Mouse (Mus musculus) megakaryocyte, embryonic 14.5 days (primary cell): ENCODE data around the gene Tnip2. TPM values are rescaled to one million over a fixed set of nuclear protein-coding genes. Genes with fewer than 3 reads are reported as not detected.

Source experiments
- H3K27me3 ChIP-seq: replicated peaks from 2 replicates; pipeline ENCODE3; 2012; ENCODE audit warnings: inconsistent platforms
- H3K36me3 ChIP-seq: replicated peaks from 2 replicates; pipeline ENCODE3; 2012; ENCODE audit warnings: low read length, inconsistent platforms, mixed read lengths
- H3K4me1 ChIP-seq: 2 replicates; pipeline ENCODE4 v1.6.1; 2012; ENCODE audit warnings: inconsistent platforms
- H3K4me3 ChIP-seq: replicated peaks from 2 replicates; pipeline ENCODE3; 2012; ENCODE audit warnings: moderate library complexity, mild to moderate bottlenecking, inconsistent platforms
- H3K9me3 ChIP-seq: 2 replicates; pipeline ENCODE4 v1.6.1; 2012; ENCODE audit warnings: inconsistent platforms
- FLI1 ChIP-seq: IDR thresholded peaks from 2 replicates; pipeline ENCODE4 v1.6.1; 2012; ENCODE audit warnings: low read length, inconsistent platforms, mixed read lengths
- GATA1 ChIP-seq: IDR thresholded peaks from 3 replicates; pipeline ENCODE4 v1.6.1; 2012; ENCODE audit warnings: mixed read lengths, low read length, inconsistent platforms, borderline replicate concordance
- polyA plus RNA-seq: library from polyadenylated mRNA; stranded (reverse); fragments of >175 nt; gene quantifications from 2 replicates; pipeline ENCODE4 v1.2.3, GENCODE M21; 2012; ENCODE audit warnings: low replicate concordance; ENCODE audit not compliant: insufficient read depth

The Tnip2 gene
- polyA plus RNA-seq, 1 experiment = 7.5 TPM

GRCm38 (mm10) chr5:34538079-34538478 lies 24.3 kb upstream of the Tnip2 start:
- peaks cover 100% of the 10 kb centered on the region for H3K4me1 ChIP-seq
- no peak for TF ChIP-seq FLI1
- TF ChIP-seq GATA1 = no peak
- H3K9me3 ChIP-seq = no peaks in the 10 kb centered on the region
- H3K36me3 ChIP-seq = peaks cover 50% of the 10 kb centered on the region
- peaks cover 2% of the 10 kb centered on the region for H3K27me3 ChIP-seq
- H3K4me3 ChIP-seq = no peak overlapping the region

- Histone ChIP-seq H3K9me3 (no peaks in the 10 kb centered on the region), H3K4me3 (peak overlapping the region; percentile 44), H3K4me1 (peaks cover 100% of the 10 kb centered on the region), H3K36me3 (peaks cover 56% of the 10 kb centered on the region), H3K27me3 (no peaks in the 10 kb centered on the region)
- TF ChIP-seq FLI1 = no peak
- no peak for TF ChIP-seq GATA1
Measured at GRCm38 (mm10) chr5:34535831-34536230, 22.0 kb upstream of the Tnip2 start.

GRCm38 (mm10) chr5:34534776-34535581 lies 21.2 kb upstream of the Tnip2 start:
- TF ChIP-seq GATA1 (no peak), FLI1 (no peak)
- no peaks in the 10 kb centered on the region for H3K9me3 ChIP-seq
- H3K36me3 ChIP-seq = peaks cover 53% of the 10 kb centered on the region
- peaks cover 100% of the 10 kb centered on the region for H3K4me1 ChIP-seq
- H3K27me3 ChIP-seq = no peaks in the 10 kb centered on the region
- H3K4me3 ChIP-seq = peak overlapping the region; percentile 76

- H3K36me3 ChIP-seq = peaks cover 56% of the 10 kb centered on the region
- no peak for TF ChIP-seq FLI1
- TF ChIP-seq GATA1 = no peak
- H3K27me3 ChIP-seq = no peaks in the 10 kb centered on the region
- no peaks in the 10 kb centered on the region for H3K9me3 ChIP-seq
- no peak overlapping the region for H3K4me3 ChIP-seq
- H3K4me1 ChIP-seq = peaks cover 98% of the 10 kb centered on the region
Measured at GRCm38 (mm10) chr5:34533820-34534219, 20.0 kb upstream of the Tnip2 start.

- peaks cover 98% of the 10 kb centered on the region for H3K4me1 ChIP-seq
- H3K4me3 ChIP-seq = no peak overlapping the region
- H3K36me3 ChIP-seq = peaks cover 64% of the 10 kb centered on the region
- H3K27me3 ChIP-seq = no peaks in the 10 kb centered on the region
- TF ChIP-seq FLI1 (no peak), GATA1 (no peak)
- H3K9me3 ChIP-seq = no peaks in the 10 kb centered on the region
Measured at GRCm38 (mm10) chr5:34533066-34533465, 19.3 kb upstream of the Tnip2 start.

GRCm38 (mm10) chr5:34530687-34531086 lies 16.9 kb upstream of the Tnip2 start:
- H3K27me3 ChIP-seq = no peaks in the 10 kb centered on the region
- H3K9me3 ChIP-seq = no peaks in the 10 kb centered on the region
- H3K36me3 ChIP-seq = peaks cover 56% of the 10 kb centered on the region
- H3K4me3 ChIP-seq = peak overlapping the region; percentile 66
- TF ChIP-seq FLI1 = no peak
- TF ChIP-seq GATA1 = no peak
- H3K4me1 ChIP-seq = peaks cover 95% of the 10 kb centered on the region

- TF ChIP-seq GATA1 (no peak), FLI1 (no peak)
- Histone ChIP-seq H3K9me3 (no peaks in the 10 kb centered on the region), H3K27me3 (no peaks in the 10 kb centered on the region), H3K4me3 (no peak overlapping the region), H3K36me3 (peaks cover 52% of the 10 kb centered on the region), H3K4me1 (peaks cover 90% of the 10 kb centered on the region)
Measured at GRCm38 (mm10) chr5:34530116-34530515, 16.3 kb upstream of the Tnip2 start.

GRCm38 (mm10) chr5:34528724-34529123 lies 14.9 kb upstream of the Tnip2 start:
- peaks cover 46% of the 10 kb centered on the region for H3K36me3 ChIP-seq
- TF ChIP-seq GATA1 (no peak), FLI1 (no peak)
- H3K9me3 ChIP-seq = no peaks in the 10 kb centered on the region
- H3K4me1 ChIP-seq = peaks cover 86% of the 10 kb centered on the region
- no peak overlapping the region for H3K4me3 ChIP-seq
- H3K27me3 ChIP-seq = no peaks in the 10 kb centered on the region

GRCm38 (mm10) chr5:34527352-34527751 lies 13.6 kb upstream of the Tnip2 start:
- Histone ChIP-seq H3K27me3 (no peaks in the 10 kb centered on the region), H3K4me3 (peak overlapping the region; percentile 97), H3K36me3 (peaks cover 34% of the 10 kb centered on the region), H3K4me1 (peaks cover 78% of the 10 kb centered on the region), H3K9me3 (no peaks in the 10 kb centered on the region)
- TF ChIP-seq GATA1 = no peak
- TF ChIP-seq FLI1 = no peak

- H3K9me3 ChIP-seq = no peaks in the 10 kb centered on the region
- H3K27me3 ChIP-seq = no peaks in the 10 kb centered on the region
- peak overlapping the region; percentile 97 for H3K4me3 ChIP-seq
- H3K4me1 ChIP-seq = peaks cover 77% of the 10 kb centered on the region
- peaks cover 27% of the 10 kb centered on the region for H3K36me3 ChIP-seq
- TF ChIP-seq GATA1 (no peak), FLI1 (no peak)
Measured at GRCm38 (mm10) chr5:34526477-34526775, 12.6 kb upstream of the Tnip2 start.
